Mouse (Mus musculus) limb, embryonic 10.5 days (tissue): ENCODE data around the gene Btrc. TPM values are rescaled to one million over a fixed set of nuclear protein-coding genes. Genes with fewer than 3 reads are reported as not detected.

ENCODE experiments used
- DNase-seq: peaks from one replicate; pipeline ENCODE4 v3.0.0-alpha.2; 2017; ENCODE audit warnings: low spot score
- H3K27ac ChIP-seq: fragments of 300-500 bp; sonication (generic); 2 replicates; pipeline ENCODE4 v1.5.1; 2016; ENCODE audit warnings: mild to moderate bottlenecking
- H3K27me3 ChIP-seq: fragments of 300-500 bp; sonication (generic); 2 replicates; pipeline ENCODE4 v1.6.1; 2016; ENCODE audit warnings: low read depth, mild to moderate bottlenecking; ENCODE audit not compliant: poor library complexity, severe bottlenecking
- H3K36me3 ChIP-seq: fragments of 300-500 bp; sonication (generic); 2 replicates; pipeline ENCODE4 v1.6.1; 2016; ENCODE audit warnings: mild to moderate bottlenecking, moderate library complexity
- H3K4me1 ChIP-seq: fragments of 300-500 bp; sonication (generic); 2 replicates; pipeline ENCODE4 v1.6.1; 2016
- H3K4me3 ChIP-seq: fragments of 300-500 bp; sonication (generic); 2 replicates; pipeline ENCODE4 v1.5.1; 2016; ENCODE audit warnings: mild to moderate bottlenecking, moderate library complexity
- H3K9me3 ChIP-seq: fragments of 300-500 bp; sonication (generic); replicated peaks from 2 replicates; pipeline ENCODE4 v1.6.1; 2016; ENCODE audit warnings: mild to moderate bottlenecking
- WGBS: fragments of 180-500 bp; shearing (Covaris S2); methylation state at CpG from one replicate; pipeline ENCODE4 v1.1.7; 2016; 5-methylcytosine and 5-hydroxymethylcytosine counted together
- polyA plus RNA-seq: library from polyadenylated mRNA; unstranded; fragments of >200 nt; fragmentation: Nextera tagmentation; extraction: Ambion mirVana; gene quantifications from 2 replicates; pipeline ENCODE4 v1.2.1, GENCODE M21; 2016

Btrc gene
- polyA plus RNA-seq, 1 experiment from 2014 or later, result 53.4 TPM

GRCm38 (mm10) chr19:45459931-45460665 lies 96.6 kb downstream of the Btrc start:
- H3K9me3 ChIP-seq, result no peaks in the 10 kb centered on the region
- H3K27me3 ChIP-seq, result 0 out of 2 replicates have a peak, but pooled peaks cover 26% of the 10 kb centered on the region
- H3K4me1 ChIP-seq, result peaks cover 32% of the 10 kb centered on the region
- no peak for DNase-seq
- H3K27ac ChIP-seq, result no peak overlapping the region
- 25% methylated on average over 9 of the region's 9 CpGs for WGBS
- no peak overlapping the region for H3K4me3 ChIP-seq
- no peaks in the 10 kb centered on the region for H3K36me3 ChIP-seq

- 37% methylated on average over 10 of the region's 10 CpGs for WGBS
- H3K27me3 ChIP-seq, result 0 out of 2 replicates have a peak, but pooled peaks cover 26% of the 10 kb centered on the region
- no peak overlapping the region for H3K27ac ChIP-seq
- no peak overlapping the region for H3K4me3 ChIP-seq
- H3K36me3 ChIP-seq, result no peaks in the 10 kb centered on the region
- H3K4me1 ChIP-seq, result peaks cover 32% of the 10 kb centered on the region
- no peaks in the 10 kb centered on the region for H3K9me3 ChIP-seq
- DNase-seq, result no peak
Measured at GRCm38 (mm10) chr19:45460749-45461736, 97.5 kb downstream of the Btrc start.

GRCm38 (mm10) chr19:45469760-45470159 lies 106.2 kb downstream of the Btrc start:
- H3K36me3 ChIP-seq, result peaks cover 10% of the 10 kb centered on the region
- peaks cover 18% of the 10 kb centered on the region; the same call in 1 of the 2 replicates for H3K27me3 ChIP-seq
- DNase-seq, result no peak
- peaks cover 9% of the 10 kb centered on the region; the same call in 1 of the 2 replicates for H3K4me1 ChIP-seq
- H3K4me3 ChIP-seq, result no peak overlapping the region
- no peak overlapping the region for H3K27ac ChIP-seq
- no peaks in the 10 kb centered on the region for H3K9me3 ChIP-seq
- WGBS, result 96% methylated on average over 5 of the region's 5 CpGs

- no peaks in the 10 kb centered on the region for H3K9me3 ChIP-seq
- H3K27ac ChIP-seq, result no peak overlapping the region
- no peak for DNase-seq
- no peak overlapping the region for H3K4me3 ChIP-seq
- H3K36me3 ChIP-seq, result peaks cover 10% of the 10 kb centered on the region
- WGBS, result 86% methylated on average over 11 of the region's 11 CpGs
- H3K4me1 ChIP-seq, result peaks cover 41% of the 10 kb centered on the region
- H3K27me3 ChIP-seq, result peaks cover 18% of the 10 kb centered on the region; the same call in 1 of the 2 replicates
Measured at GRCm38 (mm10) chr19:45472691-45473520, 109.4 kb downstream of the Btrc start.

GRCm38 (mm10) chr19:45474686-45475085 lies 111.2 kb downstream of the Btrc start:
- H3K27me3 ChIP-seq, result peaks cover 16% of the 10 kb centered on the region
- no peak for DNase-seq
- H3K36me3 ChIP-seq, result peaks cover 10% of the 10 kb centered on the region
- WGBS, result 80% methylated on average over 4 of the region's 4 CpGs
- no peak overlapping the region for H3K27ac ChIP-seq
- no peaks in the 10 kb centered on the region for H3K9me3 ChIP-seq
- H3K4me3 ChIP-seq, result no peak overlapping the region
- peaks cover 47% of the 10 kb centered on the region for H3K4me1 ChIP-seq

- peak; percentile 51 for DNase-seq
Measured at GRCm38 (mm10) chr19:45475928-45476553, 112.5 kb downstream of the Btrc start.

GRCm38 (mm10) chr19:45479548-45479947 lies 116.0 kb downstream of the Btrc start:
- 86% methylated on average over 6 of the region's 6 CpGs for WGBS
- no peak overlapping the region for H3K27ac ChIP-seq
- H3K9me3 ChIP-seq, result no peaks in the 10 kb centered on the region
- H3K36me3 ChIP-seq, result no peaks in the 10 kb centered on the region
- peaks cover 15% of the 10 kb centered on the region for H3K27me3 ChIP-seq
- DNase-seq, result no peak
- H3K4me3 ChIP-seq, result no peak overlapping the region
- peaks cover 56% of the 10 kb centered on the region for H3K4me1 ChIP-seq

More at GRCm38 (mm10) chr19:45475928-45476553, 112.5 kb downstream of the Btrc start:
- H3K9me3 ChIP-seq, result no peaks in the 10 kb centered on the region
- peaks cover 6% of the 10 kb centered on the region for H3K36me3 ChIP-seq
- peak overlapping the region; percentile 42 for H3K27ac ChIP-seq
- WGBS, result 50% methylated on average over 24 of the region's 24 CpGs
- peak overlapping the region; percentile 23 for H3K4me3 ChIP-seq
- peaks cover 28% of the 10 kb centered on the region for H3K27me3 ChIP-seq
- H3K4me1 ChIP-seq, result peaks cover 48% of the 10 kb centered on the region

- no peak overlapping the region for H3K4me3 ChIP-seq
- H3K36me3 ChIP-seq, result no peaks in the 10 kb centered on the region
- H3K4me1 ChIP-seq, result peaks cover 49% of the 10 kb centered on the region
- no peak overlapping the region for H3K27ac ChIP-seq
- no peaks in the 10 kb centered on the region for H3K9me3 ChIP-seq
- DNase-seq, result no peak
- peaks cover 18% of the 10 kb centered on the region for H3K27me3 ChIP-seq
- 92% methylated on average over 2 of the region's 2 CpGs for WGBS
Measured at GRCm38 (mm10) chr19:45480490-45480889, 117.0 kb downstream of the Btrc start.

- peaks cover 45% of the 10 kb centered on the region for H3K4me1 ChIP-seq
- H3K4me3 ChIP-seq, result no peak overlapping the region
- WGBS, result 87% methylated on average over 4 of the region's 4 CpGs
- DNase-seq, result no peak
- no peaks in the 10 kb centered on the region for H3K36me3 ChIP-seq
- H3K27ac ChIP-seq, result no peak overlapping the region
- H3K9me3 ChIP-seq, result no peaks in the 10 kb centered on the region
- H3K27me3 ChIP-seq, result peaks cover 19% of the 10 kb centered on the region
Measured at GRCm38 (mm10) chr19:45480951-45481350, 117.4 kb downstream of the Btrc start.

- WGBS, result 85% methylated on average over 2 of the region's 2 CpGs
- DNase-seq, result no peak
- H3K27ac ChIP-seq, result no peak overlapping the region
Measured at GRCm38 (mm10) chr19:45483470-45483869, 119.9 kb downstream of the Btrc start.

GRCm38 (mm10) chr19:45486206-45486991 lies 122.9 kb downstream of the Btrc start:
- WGBS, result 90% methylated on average over 6 of the region's 6 CpGs
- H3K4me3 ChIP-seq, result no peak overlapping the region
- no peaks in the 10 kb centered on the region for H3K36me3 ChIP-seq
- peaks cover 9% of the 10 kb centered on the region for H3K27me3 ChIP-seq
- no peaks in the 10 kb centered on the region for H3K9me3 ChIP-seq
- DNase-seq, result no peak
- no peak overlapping the region for H3K27ac ChIP-seq
- H3K4me1 ChIP-seq, result peaks cover 23% of the 10 kb centered on the region

More at GRCm38 (mm10) chr19:45483470-45483869, 119.9 kb downstream of the Btrc start:
- H3K27me3 ChIP-seq, result peaks cover 24% of the 10 kb centered on the region
- no peaks in the 10 kb centered on the region for H3K36me3 ChIP-seq
- H3K9me3 ChIP-seq, result no peaks in the 10 kb centered on the region
- H3K4me1 ChIP-seq, result peaks cover 22% of the 10 kb centered on the region
- H3K4me3 ChIP-seq, result no peak overlapping the region
